Mouse (Mus musculus) urinary bladder, postnatal 4 days (tissue): ENCODE data around the gene Rrp1.
A peak's percentile ranks its signal among the peaks of the same experiment; 100 is the strongest.

Source experiments
- DNase-seq, 2 experiments: peaks; one replicate each; pipeline ENCODE4 v3.0.0; 2021 to 2022; ENCODE audit warnings: low spot score in 2 of 2

Rrp1 gene

GRCm38 (mm10) chr10:78412319-78413151 is at the start of gene Rrp1:
Rrp1 (minus strand) TSS chr10:78413043.
- peak; percentile 89 to 94 for DNase-seq

- no peak for DNase-seq
These were observed 48.9 kb upstream of the Rrp1 start for GRCm38 (mm10) chr10:78461767-78462166.

GRCm38 (mm10) chr10:78460463-78460862 is 47.6 kb upstream of the Rrp1 start:
- DNase-seq: no peak

GRCm38 (mm10) chr10:78458348-78459111 is 45.7 kb upstream of the Rrp1 start:
- peak in 1 of 2 experiments; percentile 45 for DNase-seq

GRCm38 (mm10) chr10:78457495-78458347 is 44.9 kb upstream of the Rrp1 start:
- peak; percentile 61 to 75 for DNase-seq

GRCm38 (mm10) chr10:78456696-78457095 is 43.9 kb upstream of the Rrp1 start:
- DNase-seq: no peak

GRCm38 (mm10) chr10:78452641-78453040 is 39.8 kb upstream of the Rrp1 start:
- peak in 1 of 2 experiments; percentile 43 for DNase-seq

GRCm38 (mm10) chr10:78450761-78451160 is 37.9 kb upstream of the Rrp1 start:
- no peak for DNase-seq

- DNase-seq: no peak
These were observed 34.6 kb upstream of the Rrp1 start for GRCm38 (mm10) chr10:78447396-78447795.

GRCm38 (mm10) chr10:78446195-78446594 is 33.4 kb upstream of the Rrp1 start:
- no peak for DNase-seq

GRCm38 (mm10) chr10:78442292-78442691 is 29.4 kb upstream of the Rrp1 start:
- no peak for DNase-seq

- no peak for DNase-seq
These were observed 28.8 kb upstream of the Rrp1 start for GRCm38 (mm10) chr10:78441606-78442005.

- DNase-seq: no peak
These were observed 28.0 kb upstream of the Rrp1 start for GRCm38 (mm10) chr10:78440812-78441211.

GRCm38 (mm10) chr10:78439990-78440389 is 27.1 kb upstream of the Rrp1 start:
- no peak for DNase-seq

- no peak for DNase-seq
These were observed 26.7 kb upstream of the Rrp1 start for GRCm38 (mm10) chr10:78439550-78439949.

GRCm38 (mm10) chr10:78438094-78438493 is 25.3 kb upstream of the Rrp1 start:
- DNase-seq: peak; percentile 63 to 87

GRCm38 (mm10) chr10:78432853-78433252 is 20.0 kb upstream of the Rrp1 start:
- DNase-seq: no peak

- no peak for DNase-seq
These were observed 16.9 kb upstream of the Rrp1 start for GRCm38 (mm10) chr10:78429776-78430175.

GRCm38 (mm10) chr10:78429180-78429579 is 16.3 kb upstream of the Rrp1 start:
- DNase-seq: no peak

GRCm38 (mm10) chr10:78428070-78428469 is 15.2 kb upstream of the Rrp1 start:
- no peak for DNase-seq

GRCm38 (mm10) chr10:78426117-78426735 is 13.4 kb upstream of the Rrp1 start:
- no peak for DNase-seq
